ENCODE assay signal across 15 mouse cellular contexts in genomic region chr13:94838047-94838720, GRCm38 (mm10). TPM values are rescaled to one million over a fixed set of nuclear protein-coding genes. Genes with fewer than 3 reads are reported as not detected.
A peak's percentile ranks its signal among the peaks of the same experiment; 100 is the strongest.
DNase-seq lines count a peak whose midpoint lies in the region; ATAC-seq and TF ChIP-seq lines count a peak whose summit lies in the region.
"Had no signal": no experiment of that assay in that cellular context is flagged by ENCODE, and none has a peak within 500 bp of the region (broad histone marks: within the 10 kb centered on the region; RNA-seq: fewer than 3 reads in every experiment).

No protein-coding gene starts in this region.

- H3K27ac ChIP-seq in forebrain, embryonic 15.5 days (replicated peaks): peak overlapping the region; percentile 6; the same call in 1 of the 2 replicates
- H3K27ac ChIP-seq in forebrain, embryonic 11.5 days (ENCODE audit: low read depth, low read length): no peak overlapping the region
- H3K27ac ChIP-seq in kidney, embryonic 15.5 days: 0 out of 2 replicates have a peak overlapping the region, but pooled peaks have one; percentile 41
- no peak overlapping the region for H3K27ac ChIP-seq in intestine, embryonic 15.5 days
- no peak overlapping the region for H3K27ac ChIP-seq in cerebellum, adult 2 months (ENCODE audit: insufficient read depth, low read length)
- H3K27ac ChIP-seq: embryonic facial prominence, embryonic 12.5 days; left cerebral cortex, adult 2 months had no signal

- DNase-seq in forebrain, embryonic 11.5 days (ENCODE audit: low spot score): no peak
- DNase-seq in kidney, adult 8-10 months: no peak
- peak; percentile 80 for DNase-seq in A20 (ENCODE audit: low read depth, low spot score)
- no peak for DNase-seq in thymus, postnatal 14 days
- no peak for DNase-seq in cerebellum, adult 2 months
- DNase-seq: cerebellum, adult 9-10 months; heart, adult 18-20 months; lung, adult 18-20 months; thymus, adult 2 months had no signal

- H3K9me3 ChIP-seq in forebrain, embryonic 15.5 days: no peaks in the 10 kb centered on the region
- no peaks in the 10 kb centered on the region for H3K9me3 ChIP-seq in forebrain, embryonic 11.5 days (ENCODE audit: control insufficient read depth, low read length)
- no peaks in the 10 kb centered on the region for H3K9me3 ChIP-seq in kidney, embryonic 15.5 days (replicated peaks)
- H3K9me3 ChIP-seq in intestine, embryonic 15.5 days: no peaks in the 10 kb centered on the region
- H3K9me3 ChIP-seq: embryonic facial prominence, embryonic 12.5 days; G1E had no signal

- no peaks in the 10 kb centered on the region for H3K27me3 ChIP-seq in forebrain, embryonic 15.5 days
- no peaks in the 10 kb centered on the region for H3K27me3 ChIP-seq in forebrain, embryonic 11.5 days (ENCODE audit: control insufficient read depth, insufficient read depth, low read length)
- no peaks in the 10 kb centered on the region for H3K27me3 ChIP-seq in kidney, embryonic 15.5 days
- no peaks in the 10 kb centered on the region for H3K27me3 ChIP-seq in intestine, embryonic 15.5 days (replicated peaks)
- no peaks in the 10 kb centered on the region for H3K27me3 ChIP-seq in cerebellum, adult 2 months (ENCODE audit: control insufficient read depth, insufficient read depth, low read length)
- H3K27me3 ChIP-seq: embryonic facial prominence, embryonic 12.5 days had no signal

- no peak overlapping the region for H3K4me3 ChIP-seq in forebrain, embryonic 15.5 days
- H3K4me3 ChIP-seq in forebrain, embryonic 11.5 days (ENCODE audit: low read depth, low read length): no peak overlapping the region
- no peak overlapping the region for H3K4me3 ChIP-seq in kidney, embryonic 15.5 days (replicated peaks)
- no peak overlapping the region for H3K4me3 ChIP-seq in intestine, embryonic 15.5 days (replicated peaks)
- no peak overlapping the region for H3K4me3 ChIP-seq in cerebellum, adult 2 months (replicated peaks; ENCODE audit: insufficient read depth, low read depth, low read length)
- H3K4me3 ChIP-seq: embryonic facial prominence, embryonic 12.5 days; left cerebral cortex, adult 2 months had no signal

- H3K36me3 ChIP-seq in forebrain, embryonic 15.5 days: peaks cover 21% of the 10 kb centered on the region; the same call in 1 of the 2 replicates
- H3K36me3 ChIP-seq in forebrain, embryonic 11.5 days (ENCODE audit: control insufficient read depth, insufficient read depth, low read length): peaks cover 7% of the 10 kb centered on the region
- peaks cover 53% of the 10 kb centered on the region for H3K36me3 ChIP-seq in kidney, embryonic 15.5 days
- H3K36me3 ChIP-seq in intestine, embryonic 15.5 days: peaks cover 7% of the 10 kb centered on the region

- ATAC-seq in forebrain, embryonic 15.5 days (replicated peaks): no peak
- no peak for ATAC-seq in forebrain, embryonic 11.5 days (replicated peaks; ENCODE audit: low FRiP score)
- peak; percentile 58; the same call in 1 of the 2 replicates for ATAC-seq in kidney, embryonic 15.5 days (replicated peaks; ENCODE audit: low FRiP score)
- ATAC-seq in intestine, embryonic 15.5 days: peak; percentile 75

- H3K9ac ChIP-seq in forebrain, embryonic 15.5 days (replicated peaks): no peak overlapping the region
- H3K9ac ChIP-seq in forebrain, embryonic 11.5 days (ENCODE audit: low read length): no peak overlapping the region
- no peak overlapping the region for H3K9ac ChIP-seq in kidney, embryonic 15.5 days
- no peak overlapping the region for H3K9ac ChIP-seq in intestine, embryonic 15.5 days
- H3K9ac ChIP-seq: embryonic facial prominence, embryonic 12.5 days had no signal

- TF ChIP-seq POLR2A in cerebellum, adult 2 months (IDR thresholded peaks at IDR 0.05; ENCODE audit: borderline replicate concordance, insufficient read depth, low read length): no peak

- TF ChIP-seq CTCF in cerebellum, adult 2 months (IDR thresholded peaks at IDR 0.05; ENCODE audit: borderline replicate concordance, insufficient read depth, low read depth, low read length): no peak

- 70% methylated on average over 5 of the region's 5 CpGs for WGBS in forebrain, embryonic 15.5 days
- 85% methylated on average over 5 of the region's 5 CpGs for WGBS in forebrain, embryonic 11.5 days
- WGBS in kidney, embryonic 15.5 days: 33% methylated on average over 5 of the region's 5 CpGs
- WGBS in intestine, embryonic 15.5 days: 46% methylated on average over 5 of the region's 5 CpGs
- 62% methylated on average over 5 of the region's 5 CpGs for WGBS in cerebellum, adult 2 months

- peaks cover 5% of the 10 kb centered on the region; the same call in 1 of the 2 replicates for H3K4me1 ChIP-seq in forebrain, embryonic 15.5 days
- H3K4me1 ChIP-seq in forebrain, embryonic 11.5 days (replicated peaks; ENCODE audit: control insufficient read depth, insufficient read depth, low read length): no peaks in the 10 kb centered on the region
- H3K4me1 ChIP-seq in kidney, embryonic 15.5 days: peaks cover 7% of the 10 kb centered on the region; the same call in 1 of the 2 replicates
- peaks cover 6% of the 10 kb centered on the region; the same call in 1 of the 2 replicates for H3K4me1 ChIP-seq in intestine, embryonic 15.5 days (replicated peaks)
- H3K4me1 ChIP-seq in cerebellum, adult 2 months (ENCODE audit: control insufficient read depth, insufficient read depth, low read length): no peaks in the 10 kb centered on the region
- H3K4me1 ChIP-seq: embryonic facial prominence, embryonic 12.5 days had no signal

- no peak overlapping the region for H3K4me2 ChIP-seq in forebrain, embryonic 15.5 days (replicated peaks)
- H3K4me2 ChIP-seq in forebrain, embryonic 11.5 days (ENCODE audit: low read depth, low read length, severe bottlenecking): no peak overlapping the region
- no peak overlapping the region for H3K4me2 ChIP-seq in kidney, embryonic 15.5 days
- H3K4me2 ChIP-seq in intestine, embryonic 15.5 days (replicated peaks): no peak overlapping the region
- H3K4me2 ChIP-seq: embryonic facial prominence, embryonic 12.5 days had no signal

RNA-seq across cellular contexts. Expression of gene Otp, which starts 37.2 kb away (rescaled TPM):
- 1.4 and 3.6 TPM in 2 replicates for polyA plus RNA-seq in forebrain, embryonic 15.5 days (2015; fragmentation: Nextera tagmentation; extraction: Ambion mirVana)
- polyA plus RNA-seq in forebrain, embryonic 11.5 days (2014; fragmentation: Nextera tagmentation; extraction: Ambion mirVana): 3.3 and 4.4 TPM in 2 replicates
- polyA plus RNA-seq in kidney, embryonic 15.5 days (2015; fragmentation: Nextera tagmentation; extraction: Ambion mirVana): not detected in 2 replicates
- polyA plus RNA-seq in intestine, embryonic 15.5 days (2015; fragmentation: Nextera tagmentation; extraction: Ambion mirVana): not detected in 2 replicates
- polyA plus RNA-seq in cerebellum, adult 2 months (2012; rRNA removed): 2.0 and 3.1 TPM in 2 replicates
- polyA plus RNA-seq: thymus, adult 2 months had no signal

RNA-seq across cellular contexts. Expression of gene Tbca, which starts 49.5 kb away (rescaled TPM):
- polyA plus RNA-seq in forebrain, embryonic 15.5 days (2015; fragmentation: Nextera tagmentation; extraction: Ambion mirVana): 269 and 282 TPM in 2 replicates
- 227 and 257 TPM in 2 replicates for polyA plus RNA-seq in forebrain, embryonic 11.5 days (2014; fragmentation: Nextera tagmentation; extraction: Ambion mirVana)
- 235 and 273 TPM in 2 replicates for polyA plus RNA-seq in kidney, embryonic 15.5 days (2015; fragmentation: Nextera tagmentation; extraction: Ambion mirVana)
- polyA plus RNA-seq in intestine, embryonic 15.5 days (2015; fragmentation: Nextera tagmentation; extraction: Ambion mirVana): 227 and 241 TPM in 2 replicates
- 218 and 276 TPM in 2 replicates for polyA plus RNA-seq in cerebellum, adult 2 months (2012; rRNA removed)

Comparison
In these comparisons a context has a peak if more than half of its experiments do, and no peak if none do; other contexts are left out.
1. H3K27ac ChIP-seq: peak in forebrain, embryonic 15.5 days (single experiment) and kidney, embryonic 15.5 days (single experiment); none in forebrain, embryonic 11.5 days (single experiment), intestine, embryonic 15.5 days (single experiment) and cerebellum, adult 2 months (single experiment).
2. ATAC-seq: peak in kidney, embryonic 15.5 days (single experiment) and intestine, embryonic 15.5 days (single experiment); none in forebrain, embryonic 15.5 days (single experiment) and forebrain, embryonic 11.5 days (single experiment).